Mouse (Mus musculus): ENCODE data around the gene Cbx2. TPM values are rescaled to one million over a fixed set of nuclear protein-coding genes. Genes with fewer than 3 reads are reported as not detected.

Gene Cbx2
- 0.91 and 1.1 TPM in 2 replicates for polyA plus RNA-seq (2012; ENCODE audit: insufficient read depth, insufficient read length, missing spikeins)

DNA sequence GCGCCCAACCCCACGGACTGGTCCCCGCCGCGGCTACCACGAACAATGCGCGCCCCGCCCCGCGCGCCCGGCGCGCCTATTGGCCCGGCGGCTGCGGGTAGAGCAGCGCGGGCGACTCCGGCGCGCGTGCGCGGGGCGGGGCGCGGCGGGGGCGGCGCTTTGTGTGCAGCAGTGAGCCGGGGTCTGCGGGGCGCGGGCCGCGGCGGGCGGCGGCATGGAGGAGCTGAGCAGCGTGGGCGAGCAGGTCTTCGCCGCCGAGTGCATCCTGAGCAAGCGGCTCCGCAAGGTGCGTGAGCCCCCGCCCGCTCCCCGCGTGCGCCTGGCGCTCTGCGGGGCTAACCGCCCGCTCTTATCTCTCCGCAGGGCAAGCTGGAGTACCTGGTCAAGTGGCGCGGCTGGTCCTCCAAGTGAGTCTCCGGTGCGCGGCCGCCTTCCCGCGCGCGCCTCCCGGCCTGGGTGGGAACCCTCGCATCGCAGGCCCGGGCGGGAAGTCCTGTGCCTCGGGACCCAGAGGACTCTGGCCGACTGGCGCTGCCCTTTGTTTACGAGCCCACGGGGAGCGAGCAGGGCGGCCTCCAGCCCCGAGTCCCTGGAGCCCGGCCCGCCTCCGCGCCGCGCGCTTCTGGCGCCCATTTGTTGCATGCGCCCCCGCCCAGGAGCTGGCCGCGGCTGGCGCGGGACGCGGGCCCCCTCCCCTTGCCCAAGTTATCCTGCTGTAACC is at the start of gene Cbx2:
Gene Cbx2, plus strand, starts transcription at position 68 of the 721 bp plus-strand sequence.
- Histone ChIP-seq H3K4me1 (ENCODE audit: control insufficient read depth, insufficient read depth, insufficient read length, low read length) (peaks cover 2% of the 10 kb centered on the region; the same call in 1 of the 2 replicates), H3K4me3 (ENCODE audit: insufficient read depth, low read depth, low read length) (peak within 1 kb of the TSS; percentile 91), H3K27ac (replicated peaks; ENCODE audit: low read depth, low read length) (no peak within 1 kb of the TSS)

DNA sequence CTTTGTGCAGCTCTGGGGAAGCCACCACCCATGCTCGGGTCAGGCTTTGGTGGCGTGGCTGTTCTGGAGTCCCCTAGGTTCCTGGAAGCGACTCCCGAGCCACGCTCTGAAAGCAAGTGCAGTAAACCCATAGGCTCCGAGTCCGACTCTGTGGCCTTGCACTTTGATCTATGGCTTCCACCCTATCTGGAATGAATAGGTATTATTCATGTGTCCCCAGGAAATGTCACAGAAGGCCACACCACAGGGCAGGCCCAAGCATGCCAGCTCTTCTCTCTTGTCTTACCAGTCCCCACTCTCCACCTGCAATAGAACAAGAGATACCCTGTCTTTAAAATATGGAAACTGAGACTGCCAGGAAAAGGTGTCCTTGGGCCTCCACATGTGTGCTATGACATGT is 48.4 kb upstream of the Cbx2 start:
- no peaks in the 10 kb centered on the region for H3K4me1 ChIP-seq (ENCODE audit: control insufficient read depth, insufficient read depth, insufficient read length, low read length)
- H3K4me3 ChIP-seq (ENCODE audit: insufficient read depth, low read depth, low read length): no peak overlapping the region
- H3K27ac ChIP-seq (replicated peaks; ENCODE audit: low read depth, low read length): no peak overlapping the region

DNA sequence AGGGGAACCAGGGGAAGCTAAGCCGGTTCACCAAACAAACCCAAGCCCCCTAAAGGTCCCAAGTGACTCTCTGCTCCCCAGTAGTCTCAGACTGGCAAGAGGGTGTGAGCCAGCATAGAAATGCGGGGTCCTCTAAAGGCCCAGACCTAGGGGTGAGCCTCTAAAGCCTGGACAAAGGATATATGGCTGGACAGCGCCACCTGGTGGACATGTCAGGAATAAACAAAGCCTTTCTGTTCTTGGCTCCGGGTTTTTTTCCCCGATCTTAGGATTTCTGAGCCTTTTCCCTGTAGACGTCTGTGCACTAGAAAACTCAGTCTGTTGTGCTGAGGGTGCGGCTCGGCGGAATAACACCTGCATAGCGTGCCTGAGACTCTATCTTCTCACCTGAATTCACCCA is 47.3 kb upstream of the Cbx2 start:
- H3K27ac ChIP-seq (replicated peaks; ENCODE audit: low read depth, low read length): no peak overlapping the region
- H3K4me3 ChIP-seq (ENCODE audit: insufficient read depth, low read depth, low read length): no peak overlapping the region
- H3K4me1 ChIP-seq (ENCODE audit: control insufficient read depth, insufficient read depth, insufficient read length, low read length): no peaks in the 10 kb centered on the region

GRCm38 (mm10) chr11:118975917-118976316 is 46.8 kb upstream of the Cbx2 start:
- Histone ChIP-seq H3K27ac (replicated peaks; ENCODE audit: low read depth, low read length) (no peak overlapping the region), H3K4me3 (ENCODE audit: insufficient read depth, low read depth, low read length) (no peak overlapping the region), H3K4me1 (ENCODE audit: control insufficient read depth, insufficient read depth, insufficient read length, low read length) (no peaks in the 10 kb centered on the region)

DNA sequence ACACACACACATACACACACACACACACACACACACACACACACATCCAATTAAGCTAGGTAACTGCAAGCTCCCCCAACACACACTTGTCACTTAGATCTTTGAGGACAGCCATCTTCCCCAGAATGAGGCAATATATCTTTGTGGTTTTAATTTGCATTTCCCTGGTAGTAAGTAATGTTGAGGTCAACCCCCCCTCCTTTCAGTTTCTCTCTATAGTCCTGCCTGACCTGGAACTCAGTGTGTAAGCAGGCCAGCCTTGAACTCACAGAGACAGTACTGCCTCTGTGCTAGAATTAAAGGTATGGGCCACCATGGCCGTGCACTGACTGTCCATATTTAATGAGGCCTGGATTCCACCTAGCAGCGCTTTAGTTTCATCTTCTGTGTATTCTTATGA is 42.4 kb upstream of the Cbx2 start:
- Histone ChIP-seq H3K4me1 (ENCODE audit: control insufficient read depth, insufficient read depth, insufficient read length, low read length) (no peaks in the 10 kb centered on the region), H3K4me3 (ENCODE audit: insufficient read depth, low read depth, low read length) (no peak overlapping the region), H3K27ac (replicated peaks; ENCODE audit: low read depth, low read length) (no peak overlapping the region)

- Histone ChIP-seq H3K4me1 (ENCODE audit: control insufficient read depth, insufficient read depth, insufficient read length, low read length) (no peaks in the 10 kb centered on the region), H3K27ac (replicated peaks; ENCODE audit: low read depth, low read length) (no peak overlapping the region), H3K4me3 (ENCODE audit: insufficient read depth, low read depth, low read length) (no peak overlapping the region)
Measured at GRCm38 (mm10) chr11:118981012-118981776, 41.6 kb upstream of the Cbx2 start.

GRCm38 (mm10) chr11:118982593-118983113 is 40.1 kb upstream of the Cbx2 start:
- no peaks in the 10 kb centered on the region for H3K4me1 ChIP-seq (ENCODE audit: control insufficient read depth, insufficient read depth, insufficient read length, low read length)
- H3K27ac ChIP-seq (replicated peaks; ENCODE audit: low read depth, low read length): no peak overlapping the region
- no peak overlapping the region for H3K4me3 ChIP-seq (ENCODE audit: insufficient read depth, low read depth, low read length)

- Histone ChIP-seq H3K27ac (replicated peaks; ENCODE audit: low read depth, low read length) (no peak overlapping the region), H3K4me3 (ENCODE audit: insufficient read depth, low read depth, low read length) (no peak overlapping the region), H3K4me1 (ENCODE audit: control insufficient read depth, insufficient read depth, insufficient read length, low read length) (no peaks in the 10 kb centered on the region)
Measured at GRCm38 (mm10) chr11:118985571-118985970, 37.2 kb upstream of the Cbx2 start.

DNA sequence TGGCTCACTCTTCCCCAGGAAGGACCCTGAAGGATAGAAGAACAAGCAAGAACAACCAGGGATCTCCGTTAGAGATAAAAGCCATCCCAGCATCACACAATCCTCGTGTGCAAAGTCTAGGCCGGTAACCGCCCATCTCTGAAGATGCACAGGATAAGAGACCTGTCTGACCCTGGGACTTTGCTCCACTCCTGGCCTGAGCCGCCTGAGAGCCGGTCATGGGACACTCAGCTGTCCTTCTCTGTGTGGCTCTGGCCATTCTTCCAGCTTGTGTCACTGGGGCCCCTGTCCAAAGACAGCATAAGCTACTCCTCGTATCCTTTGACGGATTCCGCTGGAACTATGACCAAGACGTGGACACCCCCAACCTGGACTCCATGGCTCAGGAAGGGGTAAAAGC is 34.8 kb upstream of the Cbx2 start, which contains the start of gene Enpp7:
Gene Enpp7, plus strand, starts transcription at position 190 of the 400 bp plus-strand sequence.
- no peaks in the 10 kb centered on the region for H3K4me1 ChIP-seq (ENCODE audit: control insufficient read depth, insufficient read depth, insufficient read length, low read length)
- H3K4me3 ChIP-seq (ENCODE audit: insufficient read depth, low read depth, low read length): no peak within 1 kb of the TSS
- no peak within 1 kb of the TSS for H3K27ac ChIP-seq (replicated peaks; ENCODE audit: low read depth, low read length)

DNA sequence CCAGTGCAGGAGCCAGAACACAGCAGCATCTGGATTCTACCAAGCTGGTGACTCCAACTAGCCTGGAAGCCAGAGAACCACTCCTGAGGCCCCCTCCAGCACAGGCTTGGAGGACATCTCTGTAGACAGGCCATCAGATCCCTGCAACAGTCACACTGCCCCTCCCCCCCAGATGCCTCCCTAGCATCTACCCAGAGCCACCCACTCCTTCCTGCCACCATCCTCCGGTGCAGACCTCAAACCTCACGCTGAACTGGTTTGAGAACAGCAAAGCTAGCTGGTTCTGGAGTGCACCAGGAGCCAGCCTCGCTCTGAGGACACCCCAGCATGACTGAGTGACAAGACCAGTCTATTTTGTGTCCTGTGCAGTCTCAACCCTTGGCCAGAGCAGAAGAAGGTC is 30.0 kb upstream of the Cbx2 start:
- H3K4me3 ChIP-seq (ENCODE audit: insufficient read depth, low read depth, low read length): no peak overlapping the region
- H3K27ac ChIP-seq (replicated peaks; ENCODE audit: low read depth, low read length): no peak overlapping the region
- no peaks in the 10 kb centered on the region for H3K4me1 ChIP-seq (ENCODE audit: control insufficient read depth, insufficient read depth, insufficient read length, low read length)

DNA sequence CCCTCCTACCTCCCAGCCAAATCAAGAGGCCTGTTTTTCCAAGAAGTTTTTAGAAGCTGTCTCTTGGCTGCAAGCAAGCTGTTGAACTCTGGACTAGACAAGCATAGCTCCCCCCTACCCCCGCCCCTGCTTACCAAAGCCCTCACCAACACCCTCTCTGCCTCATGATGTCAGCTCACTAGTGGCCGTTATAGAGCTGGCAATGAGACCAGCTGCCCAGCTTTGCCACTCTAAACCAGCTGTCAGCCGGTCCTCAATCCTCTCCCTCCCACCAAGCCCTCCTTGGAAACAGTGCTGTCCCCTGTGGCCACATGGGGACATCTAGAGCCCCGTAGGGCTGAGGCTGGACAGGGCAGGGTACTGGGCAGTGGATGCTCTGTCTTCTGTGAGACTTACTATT is 27.3 kb upstream of the Cbx2 start:
- Histone ChIP-seq H3K4me1 (ENCODE audit: control insufficient read depth, insufficient read depth, insufficient read length, low read length) (no peaks in the 10 kb centered on the region), H3K27ac (replicated peaks; ENCODE audit: low read depth, low read length) (no peak overlapping the region)

DNA sequence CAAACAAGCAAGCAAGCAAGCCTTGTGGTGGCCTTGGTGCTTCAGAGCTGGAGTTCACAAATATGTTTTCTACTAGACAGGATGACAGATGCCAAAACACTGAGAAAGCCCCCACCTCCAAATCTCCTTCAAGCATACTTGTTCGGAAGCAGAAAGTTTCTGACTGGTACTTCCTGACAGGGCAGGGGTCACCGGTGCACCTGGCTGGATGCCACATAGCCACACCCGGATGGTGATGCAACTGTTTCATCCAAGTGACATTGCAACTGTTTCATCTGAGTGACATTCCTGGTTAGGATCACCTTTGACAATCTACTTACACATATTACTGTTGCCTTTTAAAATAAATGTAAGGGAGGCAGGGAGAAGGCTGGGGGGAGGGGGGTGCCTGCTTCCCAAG is 25.6 kb upstream of the Cbx2 start:
- Histone ChIP-seq H3K4me3 (ENCODE audit: insufficient read depth, low read depth, low read length) (no peak overlapping the region), H3K4me1 (ENCODE audit: control insufficient read depth, insufficient read depth, insufficient read length, low read length) (no peaks in the 10 kb centered on the region), H3K27ac (replicated peaks; ENCODE audit: low read depth, low read length) (no peak overlapping the region)

More for the DNA sequence above, 27.3 kb upstream of the Cbx2 start:
- H3K4me3 ChIP-seq (ENCODE audit: insufficient read depth, low read depth, low read length): no peak overlapping the region

GRCm38 (mm10) chr11:118998540-118999265 is 24.1 kb upstream of the Cbx2 start:
- no peak overlapping the region for H3K4me3 ChIP-seq (ENCODE audit: insufficient read depth, low read depth, low read length)
- no peak overlapping the region for H3K27ac ChIP-seq (replicated peaks; ENCODE audit: low read depth, low read length)
- H3K4me1 ChIP-seq (ENCODE audit: control insufficient read depth, insufficient read depth, insufficient read length, low read length): no peaks in the 10 kb centered on the region

DNA sequence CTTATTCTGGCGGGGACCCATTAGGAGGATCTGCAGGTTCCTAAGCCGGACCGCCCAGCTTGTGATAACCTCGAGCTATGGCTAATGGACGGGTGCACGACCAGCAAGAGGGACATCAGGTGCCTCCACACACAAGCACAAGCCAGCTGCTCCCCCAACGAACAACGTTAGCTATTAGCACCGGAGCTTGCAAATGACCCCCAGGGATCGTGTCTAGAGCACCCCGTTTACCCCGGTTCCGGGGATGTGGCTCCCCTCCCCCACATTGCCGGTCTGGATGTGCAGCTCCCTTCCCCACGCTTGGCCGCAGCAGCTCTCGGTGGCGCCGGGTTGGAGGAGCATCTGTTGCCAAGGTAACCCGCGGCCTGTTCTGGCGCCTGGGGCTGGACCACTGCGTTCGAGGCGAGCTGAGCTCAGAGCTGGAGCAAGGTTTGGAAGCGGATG is 23.4 kb upstream of the Cbx2 start:
- no peak overlapping the region for H3K4me3 ChIP-seq (ENCODE audit: insufficient read depth, low read depth, low read length)
- H3K4me1 ChIP-seq (ENCODE audit: control insufficient read depth, insufficient read depth, insufficient read length, low read length): no peaks in the 10 kb centered on the region
- no peak overlapping the region for H3K27ac ChIP-seq (replicated peaks; ENCODE audit: low read depth, low read length)

DNA sequence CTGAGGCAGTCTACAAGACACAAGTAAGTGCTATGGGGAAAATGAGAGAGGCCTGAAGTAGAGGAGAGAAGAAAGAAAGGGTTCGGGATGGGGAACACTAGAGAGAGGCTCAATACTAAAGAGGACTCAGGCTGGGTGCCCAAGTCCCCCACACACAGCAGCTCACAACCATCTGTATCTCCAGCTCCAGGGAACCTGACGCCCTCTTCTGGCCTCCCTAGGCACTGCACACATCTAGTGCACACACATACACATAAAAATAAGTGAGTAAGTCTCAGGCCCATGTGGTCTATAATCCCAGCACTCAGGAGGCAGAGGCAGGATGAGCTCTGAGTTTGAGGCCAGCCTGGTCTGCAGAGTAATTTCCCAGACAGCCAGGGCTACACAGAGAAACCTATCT is 21.9 kb upstream of the Cbx2 start:
- H3K4me1 ChIP-seq (ENCODE audit: control insufficient read depth, insufficient read depth, insufficient read length, low read length): no peaks in the 10 kb centered on the region
- H3K27ac ChIP-seq (replicated peaks; ENCODE audit: low read depth, low read length): no peak overlapping the region
- H3K4me3 ChIP-seq (ENCODE audit: insufficient read depth, low read depth, low read length): no peak overlapping the region
